Mouse (Mus musculus) C2C12 (cell line): ENCODE measurements around the gene Stip1.

Source experiments
- CEBPB ChIP-seq: IDR thresholded peaks from one replicate; pipeline ENCODE4 v1.6.1; 2011; ENCODE audit warnings: low read depth, mild to moderate bottlenecking, control low read depth, moderate library complexity
- CTCF ChIP-seq: IDR thresholded peaks from one replicate; pipeline ENCODE4 v1.5.1; 2011; ENCODE audit not compliant: control insufficient read depth, insufficient read depth, insufficient read length
- MAX ChIP-seq: IDR thresholded peaks from one replicate; pipeline ENCODE4 v1.6.1; 2011; ENCODE audit warnings: mild to moderate bottlenecking, control low read depth
- MYOD1 ChIP-seq: IDR thresholded peaks from one replicate; pipeline ENCODE4 v1.6.1; 2011; ENCODE audit warnings: low read depth; ENCODE audit not compliant: control insufficient read depth, insufficient read length
- MYOG ChIP-seq: IDR thresholded peaks from one replicate; pipeline ENCODE4 v1.6.1; 2011; ENCODE audit not compliant: control insufficient read depth, insufficient read length; ENCODE audit errors: extremely low read depth
- USF1 ChIP-seq: IDR thresholded peaks from one replicate; pipeline ENCODE4 v1.6.1; 2011; ENCODE audit warnings: low read depth, mild to moderate bottlenecking, control low read depth, moderate library complexity

GRCm38 (mm10) chr19:7072221-7072620 lies 32.5 kb upstream of the Stip1 start:
- TF ChIP-seq CTCF (no peak), USF1 (no peak), MAX (no peak), MYOD1 (no peak), MYOG (no peak), CEBPB (no peak)
